Mouse (Mus musculus): Measurements from ENCODE around the gene Mrpl50.
"Not testable (repeated sequence)": the region's sequence is repeated elsewhere in the genome, so short reads cannot be mapped to it uniquely, and the experiment has no call there.

Gene Mrpl50

GRCm38 (mm10) chr4:49509183-49509582, 11.7 kb downstream of the Mrpl50 start:
- no peak for DNase-seq (ENCODE audit: low read depth, low spot score)

- DNase-seq (ENCODE audit: low read depth, low spot score) = no peak
These were observed 14.5 kb downstream of the Mrpl50 start, which contains the start of gene Baat for GRCm38 (mm10) chr4:49506386-49506785. TSS of gene Baat (minus strand) at chr4:49506557.

- DNase-seq (ENCODE audit: low read depth, low spot score) = no peak
These were observed 17.3 kb downstream of the Mrpl50 start for GRCm38 (mm10) chr4:49503563-49503962.

GRCm38 (mm10) chr4:49485934-49486650, 34.8 kb downstream of the Mrpl50 start:
- not testable (repeated sequence) for DNase-seq (ENCODE audit: low read depth, low spot score)

- no peak for DNase-seq (ENCODE audit: low read depth, low spot score)
These were observed 35.5 kb downstream of the Mrpl50 start for GRCm38 (mm10) chr4:49485442-49485841.

- peak; percentile 10 for DNase-seq (ENCODE audit: low read depth, low spot score)
These were observed 40.0 kb downstream of the Mrpl50 start for GRCm38 (mm10) chr4:49480896-49481295.

GRCm38 (mm10) chr4:49480104-49480760, 40.7 kb downstream of the Mrpl50 start:
- peak; percentile 10 for DNase-seq (ENCODE audit: low read depth, low spot score)

GRCm38 (mm10) chr4:49479035-49479434, 41.9 kb downstream of the Mrpl50 start:
- DNase-seq (ENCODE audit: low read depth, low spot score) = not testable (repeated sequence)

GRCm38 (mm10) chr4:49478118-49478877, 42.6 kb downstream of the Mrpl50 start:
- DNase-seq (ENCODE audit: low read depth, low spot score) = peak; percentile 35

- DNase-seq (ENCODE audit: low read depth, low spot score) = no peak
These were observed 46.3 kb downstream of the Mrpl50 start for GRCm38 (mm10) chr4:49474583-49474982.

- no peak for DNase-seq (ENCODE audit: low read depth, low spot score)
These were observed 47.3 kb downstream of the Mrpl50 start, which contains the start of gene Acnat1 for GRCm38 (mm10) chr4:49473435-49474100. TSS of gene Acnat1 (minus strand) at chr4:49473912.

- DNase-seq (ENCODE audit: low read depth, low spot score) = no peak
These were observed 51.3 kb downstream of the Mrpl50 start for GRCm38 (mm10) chr4:49469435-49470151.

- DNase-seq (ENCODE audit: low read depth, low spot score) = no peak
These were observed 53.5 kb downstream of the Mrpl50 start for GRCm38 (mm10) chr4:49467360-49467759.

All from forelimb bud, embryonic 11.5 days (tissue).